Mouse (Mus musculus) kidney, postnatal 14 days (tissue): Measurements from ENCODE around the gene H13.

Experiments
- DNase-seq: peaks from one replicate; pipeline ENCODE4 v3.0.0; 2022; ENCODE audit warnings: mixed read lengths

The H13 gene

DNA sequence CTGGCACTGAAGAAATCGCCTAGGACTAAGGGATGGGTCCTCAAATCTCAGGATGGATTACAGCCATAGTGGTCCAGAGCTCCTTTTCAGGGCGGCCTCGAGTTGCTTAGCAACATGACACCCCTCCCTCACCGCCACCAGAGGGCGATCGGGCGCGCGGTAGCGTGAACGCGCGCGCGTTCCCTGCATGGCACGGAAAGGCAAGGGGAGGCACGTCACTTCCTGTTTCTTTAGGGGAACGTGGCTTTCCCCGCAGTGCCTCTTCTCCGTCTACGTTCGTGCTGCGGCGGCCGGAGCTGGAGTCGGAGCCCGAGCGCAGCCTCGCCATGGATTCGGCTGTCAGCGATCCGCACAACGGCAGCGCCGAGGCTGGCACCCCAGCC, at the start of gene H13:
TSS of gene H13 (plus strand) at position 206 of the 383 bp plus-strand sequence.
- peak; percentile 96 for DNase-seq

DNA sequence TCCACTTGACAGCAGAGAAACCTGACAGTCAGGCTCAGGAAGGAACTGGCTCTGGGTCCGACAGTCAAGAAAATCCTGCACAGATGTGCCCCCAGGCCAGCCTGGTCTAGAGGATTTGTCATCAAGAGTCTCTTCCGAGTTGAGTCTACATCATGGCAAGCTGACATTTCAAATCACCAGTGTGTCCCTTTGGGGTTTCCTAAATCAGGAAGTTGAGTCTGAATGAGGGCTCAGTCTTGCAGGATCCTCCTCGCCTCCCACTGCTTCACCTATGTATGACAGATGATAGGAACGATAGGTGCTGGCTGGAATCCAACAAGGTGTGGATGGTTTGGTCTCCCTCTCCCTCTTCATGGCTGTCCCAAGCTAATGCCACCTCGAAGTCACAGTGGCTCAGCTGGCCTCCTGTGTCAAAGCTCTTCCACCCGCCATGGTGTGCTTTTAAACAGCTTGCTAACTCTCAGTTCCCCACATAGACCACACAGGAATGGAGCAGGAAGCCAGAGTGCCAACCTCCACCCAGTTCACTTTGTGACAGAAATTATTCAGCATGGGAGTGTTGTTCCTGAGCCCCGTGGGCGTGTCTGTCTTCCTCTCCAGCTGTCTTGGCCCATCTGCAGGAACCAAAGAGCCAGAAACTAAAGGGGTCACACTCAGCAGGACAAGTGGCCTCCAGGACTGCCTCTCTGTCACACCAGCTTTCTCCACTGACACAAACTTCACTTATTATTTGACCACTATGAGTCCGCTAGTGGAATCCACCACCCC, 48.7 kb upstream of the H13 start:
- no peak for DNase-seq

DNA sequence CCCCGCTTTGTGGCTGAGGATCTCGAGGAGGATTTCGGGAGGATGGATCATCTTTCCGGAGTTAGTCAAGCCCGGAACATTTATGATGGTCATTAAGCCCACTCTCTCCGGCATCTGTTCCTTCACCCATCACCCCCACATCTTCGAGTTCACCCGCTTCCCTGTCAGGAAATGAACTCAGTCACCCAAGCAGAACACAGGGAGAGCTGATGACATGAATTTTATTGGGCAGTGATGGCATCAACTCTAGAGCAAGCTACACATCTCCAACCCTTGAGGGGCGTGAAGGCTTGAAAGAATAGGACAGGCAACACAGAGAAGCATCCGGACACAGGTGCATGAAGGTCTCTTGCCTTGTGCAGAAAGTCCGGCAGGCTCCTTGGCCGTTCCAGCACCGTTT, 47.1 kb upstream of the H13 start:
- DNase-seq: no peak

DNA sequence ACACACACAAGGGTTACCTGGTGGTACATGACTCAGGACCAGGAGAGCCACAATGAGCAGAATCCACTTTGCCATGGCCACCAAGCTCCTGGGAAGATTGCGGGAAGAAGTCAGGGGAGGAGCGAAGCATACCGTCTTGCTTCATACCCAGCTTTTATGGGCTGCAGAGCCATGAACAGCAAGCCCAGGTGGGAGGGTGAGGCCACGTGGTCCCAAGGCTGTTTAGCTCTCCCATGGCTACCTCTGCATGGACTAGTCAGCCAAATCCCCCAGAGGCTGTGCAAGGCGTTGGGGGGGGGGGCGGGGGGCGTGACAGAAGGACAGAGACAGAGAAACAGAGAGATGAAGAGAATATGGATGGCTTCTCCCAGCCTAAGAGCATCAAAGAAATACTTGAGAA, 46.3 kb upstream of the H13 start, which contains the start of gene Defb25:
TSS of gene Defb25 (minus strand) at position 101 of the 400 bp plus-strand sequence.
- DNase-seq: no peak

DNA sequence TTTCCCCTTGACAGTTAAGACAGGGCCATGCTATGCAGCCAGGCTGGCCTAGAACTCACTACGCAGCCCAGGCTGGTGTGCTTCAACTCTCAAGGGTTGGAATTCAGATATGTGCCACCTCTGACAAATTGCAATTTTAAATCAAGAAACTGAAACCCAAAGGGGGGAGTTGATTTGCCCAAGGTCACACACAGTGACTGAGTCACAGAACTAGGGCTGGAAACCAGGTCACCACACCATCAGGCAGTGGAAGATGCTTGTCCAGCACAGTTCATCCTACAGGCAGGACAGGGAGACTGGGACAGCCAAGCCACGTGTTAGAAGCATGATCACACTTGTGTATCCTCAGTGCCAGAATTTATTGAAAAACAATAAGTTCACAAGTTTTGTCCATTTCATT, 44.7 kb upstream of the H13 start:
- no peak for DNase-seq

DNA sequence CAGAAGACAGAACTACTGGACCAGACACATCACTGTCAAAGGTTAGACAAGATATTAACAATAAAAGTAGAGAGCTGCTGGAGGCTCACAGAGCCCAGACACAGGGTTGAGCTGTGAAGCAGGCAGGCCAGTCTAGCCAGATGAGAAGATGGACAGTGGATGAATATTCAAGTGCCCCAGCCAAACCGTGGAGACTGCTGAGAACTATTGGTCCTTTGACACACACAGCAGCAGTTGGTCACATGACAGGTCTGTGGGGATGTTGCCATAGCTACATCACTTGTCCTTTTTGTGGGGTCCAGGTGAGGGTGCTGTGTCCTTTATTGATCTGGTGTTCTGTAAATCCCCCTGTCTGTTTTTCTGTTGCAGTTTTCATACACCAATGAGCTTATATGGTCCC, 44.0 kb upstream of the H13 start:
- no peak for DNase-seq

DNA sequence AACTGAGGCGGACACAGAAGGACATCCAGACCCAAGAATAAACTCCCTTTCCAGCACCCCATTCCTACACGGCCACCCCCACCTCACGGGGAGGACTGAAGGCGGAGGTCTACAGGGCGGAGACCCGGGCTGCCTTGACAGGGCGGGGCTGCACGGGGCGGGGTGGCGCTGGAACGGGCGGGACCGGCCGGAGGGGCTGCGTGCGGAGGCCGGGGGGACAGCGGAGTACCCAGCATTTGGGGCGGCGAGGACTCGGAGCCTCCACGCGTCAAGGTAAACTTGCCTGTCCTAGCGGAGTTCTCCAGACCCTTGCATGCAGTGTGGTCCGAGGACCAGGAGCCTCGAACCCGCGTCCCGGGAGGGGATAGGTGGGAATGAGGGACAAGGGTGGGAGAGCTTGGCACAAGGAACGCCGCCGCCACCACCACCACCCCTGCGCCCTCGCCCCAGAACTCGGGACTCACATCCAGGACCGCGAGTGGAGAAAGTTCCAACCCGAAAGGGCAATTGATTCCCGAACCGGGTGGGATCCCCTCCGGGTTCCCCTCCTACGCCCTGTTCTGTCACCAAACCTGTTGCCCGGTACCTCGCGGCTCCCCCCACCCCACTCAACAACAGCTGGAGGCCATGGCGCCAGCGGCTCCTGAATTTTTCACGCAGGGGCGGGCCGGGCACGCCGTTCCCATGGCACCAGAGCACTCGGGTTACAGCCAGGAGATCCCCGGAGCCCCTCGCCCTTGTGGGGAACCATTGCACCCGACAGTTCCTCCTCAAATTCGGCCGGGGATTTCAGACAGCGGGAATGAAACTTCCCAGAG, 42.3 kb upstream of the H13 start, which contains the start of gene Rem1:
TSS of gene Rem1 (plus strand) at position 178 of the 818 bp plus-strand sequence.
- peak; percentile 58 for DNase-seq

DNA sequence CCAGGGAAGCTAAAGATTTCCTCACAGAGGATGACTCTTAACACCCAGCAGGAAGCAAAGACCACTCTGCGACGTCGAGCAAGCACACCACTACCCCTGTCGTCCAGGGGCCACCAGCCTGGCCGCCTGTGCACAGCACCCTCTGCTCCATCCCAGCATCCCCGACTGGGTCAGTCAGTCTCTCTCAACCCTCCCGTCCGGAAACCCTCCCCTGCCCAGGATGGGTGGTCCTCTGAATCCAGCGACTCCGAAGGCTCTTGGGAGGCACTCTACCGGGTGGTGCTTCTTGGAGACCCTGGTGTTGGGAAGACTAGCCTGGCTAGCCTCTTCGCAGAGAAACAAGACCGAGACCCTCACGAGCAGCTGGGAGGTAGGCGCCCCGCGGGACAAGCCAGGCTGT, 41.2 kb upstream of the H13 start:
- DNase-seq: peak; percentile 42

DNA sequence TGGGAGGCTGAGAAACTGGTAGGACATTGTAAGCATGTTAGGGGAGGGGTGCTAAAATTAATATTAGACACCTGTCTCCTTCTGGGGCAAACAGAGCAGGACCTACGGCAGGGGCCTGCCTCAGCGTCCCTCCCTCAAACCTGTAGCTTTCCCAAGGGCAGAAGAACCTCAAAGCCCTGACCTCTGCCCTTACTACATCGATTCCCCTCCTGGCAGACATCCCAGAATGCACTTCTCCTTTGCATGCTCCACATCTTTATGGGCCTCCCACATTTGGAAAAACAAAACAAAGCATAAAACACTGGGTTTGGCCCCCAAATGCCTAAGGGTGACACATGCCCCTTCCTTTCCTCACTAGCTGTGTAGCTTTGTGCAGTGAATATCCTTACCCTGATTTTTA, 40.0 kb upstream of the H13 start:
- no peak for DNase-seq

DNA sequence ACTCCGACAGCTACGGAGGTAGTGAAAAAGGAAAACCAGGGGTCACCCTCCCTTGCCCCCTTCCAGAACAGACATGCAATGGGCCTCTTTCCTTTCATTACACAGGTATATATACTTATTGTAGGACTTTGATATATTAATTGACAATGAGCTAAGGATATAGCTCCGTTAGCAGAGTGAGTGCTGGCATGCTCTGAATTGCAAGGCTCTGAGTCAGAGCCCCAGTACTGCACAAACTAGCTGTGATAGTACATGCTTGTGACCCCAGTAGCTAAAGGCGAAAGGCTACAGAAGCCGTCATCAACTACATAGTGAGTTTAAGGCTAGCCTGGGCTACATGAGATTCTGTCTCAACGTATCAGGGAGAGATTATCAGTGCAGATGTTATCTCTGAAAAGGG, 39.4 kb upstream of the H13 start:
- no peak for DNase-seq

DNA sequence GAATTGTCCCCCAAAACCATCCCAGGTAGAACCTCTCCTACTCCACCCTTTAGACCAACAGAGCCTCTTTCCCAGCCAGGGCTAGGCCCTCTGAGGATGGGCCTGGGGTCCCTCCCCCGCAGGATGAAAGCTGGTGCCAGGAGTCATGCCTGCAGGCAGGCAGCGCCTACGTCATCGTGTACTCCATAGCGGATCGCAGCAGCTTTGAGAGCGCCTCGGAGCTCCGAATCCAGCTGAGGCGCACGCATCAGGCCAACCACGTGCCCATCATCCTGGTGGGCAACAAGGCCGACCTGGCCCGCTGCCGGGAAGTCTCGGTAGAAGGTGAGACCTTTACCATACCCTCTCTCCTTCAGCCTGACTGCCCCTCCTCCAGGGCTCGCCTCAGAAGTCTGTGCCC, 35.9 kb upstream of the H13 start:
- DNase-seq: no peak

DNA sequence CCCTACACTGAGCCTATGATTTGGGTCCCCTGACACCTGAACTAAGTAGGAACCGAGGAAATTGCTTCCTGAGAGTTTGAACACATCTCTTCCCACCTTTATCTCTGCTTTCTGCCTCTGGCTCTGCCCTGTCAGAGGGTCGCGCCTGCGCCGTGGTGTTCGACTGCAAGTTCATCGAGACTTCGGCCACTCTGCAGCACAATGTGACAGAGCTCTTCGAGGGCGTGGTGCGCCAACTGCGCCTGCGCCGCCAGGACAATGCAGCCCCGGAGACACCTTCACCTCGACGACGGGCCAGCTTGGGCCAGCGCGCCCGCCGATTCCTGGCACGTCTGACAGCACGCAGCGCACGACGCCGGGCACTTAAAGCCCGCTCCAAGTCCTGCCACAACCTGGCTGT, 35.0 kb upstream of the H13 start:
- no peak for DNase-seq

DNA sequence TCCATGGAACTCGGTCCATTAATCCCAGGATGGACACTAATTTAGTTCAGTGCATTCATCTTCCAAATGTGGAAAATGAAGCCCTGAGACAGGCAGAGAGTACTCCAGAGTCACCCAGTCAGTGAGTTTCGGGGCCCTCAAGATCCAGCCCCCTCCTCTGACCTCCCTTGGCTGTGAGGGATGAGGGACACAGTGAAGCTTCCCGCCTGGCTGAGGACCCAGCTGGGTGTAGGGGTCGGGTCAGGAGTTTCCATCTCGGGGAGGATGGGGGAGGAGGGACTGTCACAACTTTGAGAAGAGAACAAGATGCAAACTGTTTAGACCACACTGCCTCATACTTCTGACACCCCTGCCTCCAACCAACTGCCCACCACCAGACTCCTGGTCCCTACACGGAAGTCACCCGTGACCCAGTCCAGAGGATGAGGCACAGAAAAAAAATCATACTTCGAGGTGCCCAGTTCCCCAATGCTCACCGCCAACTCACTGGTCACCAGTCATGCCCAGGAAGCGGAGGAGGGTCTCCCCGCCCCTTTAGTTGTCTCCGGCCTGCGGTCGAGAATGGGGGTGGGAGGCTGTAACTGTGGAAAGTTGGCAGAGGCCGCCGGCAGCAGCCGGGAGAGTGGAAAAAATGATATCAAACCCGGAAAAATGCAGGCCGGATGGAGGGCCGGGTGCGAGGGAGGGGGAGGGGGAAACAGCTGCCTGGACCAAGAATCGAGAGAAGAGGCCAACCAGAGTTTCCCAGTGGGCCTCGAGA, 32.8 kb upstream of the H13 start:
- DNase-seq: peak; percentile 91

DNA sequence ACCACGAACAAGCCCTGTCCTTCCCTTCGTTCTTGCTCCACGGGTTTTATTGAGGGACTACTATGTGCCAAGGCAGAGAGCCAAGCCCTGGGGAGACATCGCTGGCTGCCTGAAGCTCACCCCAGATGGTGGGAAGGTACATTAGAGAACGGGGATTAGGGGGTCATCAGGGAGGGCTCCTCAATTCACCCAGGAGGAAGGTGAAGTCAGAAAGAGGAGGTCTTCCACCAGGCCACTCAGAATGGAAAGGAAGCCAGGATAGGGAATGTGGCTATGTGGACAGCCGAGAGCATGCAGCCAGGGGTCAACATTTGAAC, 32.3 kb upstream of the H13 start:
- DNase-seq: no peak

DNA sequence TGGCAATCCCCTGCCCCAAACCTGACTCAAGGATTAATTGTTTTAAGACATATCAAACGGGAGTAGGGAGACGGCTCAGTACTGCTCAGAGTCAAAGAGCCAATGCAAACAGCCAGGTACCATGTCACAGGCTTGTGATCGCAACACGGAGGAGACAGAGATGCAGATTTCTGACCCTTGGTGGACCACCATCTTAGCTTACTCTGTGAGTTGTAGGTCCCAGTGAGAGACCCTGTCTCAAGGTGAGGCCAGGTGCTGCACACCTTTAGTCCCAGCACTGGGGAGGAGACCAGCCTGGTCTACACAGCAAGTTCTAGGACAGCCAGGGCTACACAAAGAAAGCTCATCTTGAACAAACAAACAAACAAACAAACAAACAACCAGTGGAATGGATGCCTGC, 31.9 kb upstream of the H13 start:
- DNase-seq: no peak

DNA sequence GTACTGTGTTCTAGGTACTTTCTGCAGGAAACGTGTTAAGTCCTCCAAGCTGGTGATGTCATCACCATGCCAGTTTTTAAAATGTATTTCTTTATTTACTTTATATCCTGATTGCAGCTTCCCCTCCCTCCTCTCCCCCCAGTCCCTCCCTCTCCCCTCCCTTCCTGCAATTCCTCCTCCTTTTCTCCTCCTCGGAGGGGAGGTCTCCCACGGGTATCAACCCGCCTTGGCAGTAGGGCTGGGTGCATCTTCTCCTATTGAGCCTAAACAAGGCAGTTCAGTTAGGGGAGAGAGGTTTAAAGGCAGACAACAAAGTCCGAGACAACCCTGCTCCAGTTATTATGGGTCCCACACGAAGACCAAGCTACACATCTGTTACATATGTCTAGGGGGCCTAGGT, 30.4 kb upstream of the H13 start:
- no peak for DNase-seq

DNA sequence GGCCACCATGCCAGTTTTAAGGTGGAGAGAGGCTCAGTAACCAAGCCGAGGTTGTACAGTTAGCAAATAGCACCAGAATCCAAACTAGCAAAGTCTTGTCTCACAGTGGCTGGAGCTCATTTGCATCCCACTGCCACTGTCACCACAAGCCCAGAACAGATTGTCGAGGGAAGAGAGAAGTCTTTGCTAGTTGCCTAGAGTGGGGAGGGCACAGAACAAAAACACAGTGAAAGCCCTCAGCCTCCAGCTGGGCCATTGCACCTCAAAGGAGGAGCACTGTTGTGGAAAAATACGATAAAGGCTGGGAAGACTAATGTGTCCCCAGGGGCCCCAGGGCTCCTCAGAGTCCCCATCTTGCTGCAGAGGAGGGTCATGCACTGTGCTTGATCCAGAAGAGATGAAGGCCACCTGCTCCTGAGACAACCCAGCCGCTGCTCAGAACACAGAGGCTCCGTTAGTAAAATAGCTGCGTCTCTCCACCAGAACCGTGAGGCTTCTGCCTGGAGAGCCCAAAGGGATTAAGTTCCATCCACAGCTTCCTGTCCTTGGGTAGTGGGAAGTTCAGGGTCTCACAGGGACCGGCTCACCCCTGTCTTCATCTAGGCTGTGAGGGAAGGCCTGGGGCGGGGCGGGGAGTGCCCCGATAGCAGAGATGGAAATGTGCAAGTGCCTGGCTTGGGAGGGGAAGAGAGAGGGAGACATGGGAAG, 29.7 kb upstream of the H13 start:
- DNase-seq: peak; percentile 81

DNA sequence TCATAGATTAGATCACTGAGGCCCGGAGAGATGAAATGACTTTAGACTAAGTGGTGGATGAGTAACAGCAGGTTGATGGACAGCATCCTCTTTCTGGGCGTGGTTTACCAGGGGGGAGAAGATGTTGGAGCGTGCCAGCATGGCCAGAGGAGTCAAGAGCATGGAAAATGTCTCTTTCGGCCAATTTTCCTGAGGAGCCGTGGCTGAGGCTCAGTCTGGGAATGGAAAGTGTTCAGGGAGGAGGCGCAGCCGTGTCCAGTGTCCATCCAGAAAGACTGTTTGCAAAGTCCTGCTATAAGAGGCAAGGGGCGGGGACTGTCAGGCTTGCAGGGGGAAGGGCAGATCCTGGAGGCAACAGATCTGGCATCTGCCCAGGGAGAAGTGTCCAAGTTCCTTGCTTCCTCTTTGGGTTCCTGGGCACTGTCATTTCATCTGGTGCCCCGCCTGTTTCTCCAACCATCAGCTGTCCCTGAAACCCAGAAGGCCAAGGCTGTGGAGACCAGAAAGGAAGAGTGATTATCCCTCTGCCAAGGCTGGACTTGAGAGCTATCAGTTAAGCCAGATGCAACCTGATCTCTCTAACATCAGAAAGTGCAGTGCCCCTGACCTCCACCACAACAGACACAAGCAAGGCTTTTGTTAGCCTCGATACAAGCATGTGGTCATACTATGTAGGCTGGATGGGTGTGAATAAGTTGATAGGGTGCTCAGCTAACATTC, 16.2 kb upstream of the H13 start:
- DNase-seq: peak; percentile 80

DNA sequence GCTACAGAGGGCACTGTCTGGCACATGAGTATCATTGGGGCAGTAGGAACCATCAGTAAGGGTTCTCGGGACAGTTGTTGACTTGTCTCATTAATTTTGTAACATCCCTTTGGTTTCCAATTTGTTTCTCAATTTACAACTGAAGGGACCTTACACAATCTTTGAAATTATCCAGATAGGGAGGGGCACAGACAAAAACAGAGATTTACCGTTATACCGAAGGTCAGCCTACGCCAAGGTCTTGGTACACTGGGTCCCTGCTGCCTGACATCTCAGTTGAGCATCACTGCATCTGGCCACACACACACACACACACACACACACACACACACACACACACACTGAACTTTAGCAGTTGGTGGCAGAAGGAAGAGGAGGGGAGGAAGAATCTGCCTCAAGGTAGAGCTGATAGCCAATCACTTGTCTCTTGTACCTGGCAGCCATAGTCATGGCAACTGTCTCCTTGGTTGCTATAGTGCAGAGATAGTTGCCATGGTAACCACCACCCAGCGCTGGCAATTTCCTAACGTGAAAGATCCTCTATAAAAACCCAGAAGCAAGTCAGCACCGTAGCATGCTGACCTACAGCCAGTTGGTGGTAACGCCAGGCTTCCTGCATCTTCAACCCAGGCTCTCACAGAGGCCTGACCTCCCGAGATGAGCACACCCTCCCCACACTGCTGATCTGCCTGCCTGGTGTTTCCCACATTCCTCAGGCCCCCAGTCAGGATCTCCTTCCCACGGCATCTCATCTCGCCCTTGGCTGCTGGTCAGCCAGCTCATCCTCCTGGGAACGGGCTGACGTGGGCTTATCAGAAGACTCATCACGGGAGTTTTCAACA, 15.2 kb upstream of the H13 start:
- peak; percentile 39 for DNase-seq

DNA sequence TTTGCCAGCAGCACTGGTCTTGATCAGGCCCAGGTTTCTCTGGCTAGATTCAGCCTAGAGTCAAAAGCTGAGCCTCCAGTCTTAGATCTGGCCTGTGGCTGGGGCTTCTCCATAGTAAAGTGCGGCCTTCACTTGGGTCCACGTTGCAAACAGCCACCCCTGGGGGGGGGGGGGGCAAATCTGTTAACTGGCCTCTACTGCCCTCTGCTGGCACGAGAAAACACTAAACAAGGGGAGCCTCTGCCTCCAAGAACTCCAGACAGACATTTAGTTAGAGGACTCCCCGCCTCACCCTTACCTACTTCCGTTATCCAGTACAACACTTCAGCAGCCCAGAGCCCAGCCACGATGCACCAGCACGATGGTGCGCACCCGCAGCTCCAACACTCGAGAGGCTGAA, 11.9 kb upstream of the H13 start:
- peak; percentile 49 for DNase-seq

DNA sequence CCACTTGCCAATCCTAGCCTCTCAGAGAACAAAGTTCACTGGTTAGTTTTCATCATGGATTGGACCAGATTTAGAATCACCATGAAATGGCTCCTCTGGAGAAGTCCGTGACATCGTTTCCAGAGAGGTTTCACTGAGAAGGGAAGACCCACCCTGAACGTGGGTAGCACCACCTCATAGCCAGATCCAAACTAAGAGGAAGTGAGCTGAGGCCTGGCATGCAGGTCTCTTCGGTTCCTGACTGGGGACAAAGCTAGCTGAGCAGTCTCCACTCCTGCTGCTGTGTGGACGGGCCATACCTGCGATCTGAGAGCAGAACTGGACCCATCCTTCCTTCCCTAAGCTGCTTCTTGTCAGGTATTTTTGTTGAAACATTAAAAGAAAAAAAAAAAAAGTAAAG, 8.1 kb upstream of the H13 start:
- DNase-seq: no peak
